Mouse (Mus musculus) ES-Bruce4 (cell line): ENCODE data around the gene Dhx58. TPM values are rescaled to one million over a fixed set of nuclear protein-coding genes. Genes with fewer than 3 reads are reported as not detected.

Experiments used
- H3K27ac ChIP-seq: 2 replicates; pipeline ENCODE4 v1.5.1; 2012; ENCODE audit warnings: low read length, inconsistent platforms; ENCODE audit not compliant: insufficient read depth
- H3K27me3 ChIP-seq: 2 replicates; pipeline ENCODE4 v1.6.1; 2012; ENCODE audit warnings: mild to moderate bottlenecking, low read length, inconsistent platforms; ENCODE audit not compliant: control insufficient read depth, poor library complexity, insufficient read depth, severe bottlenecking
- H3K36me3 ChIP-seq: 2 replicates; pipeline ENCODE4 v1.6.1; 2012; ENCODE audit warnings: inconsistent platforms, mild to moderate bottlenecking, low read length, moderate library complexity; ENCODE audit not compliant: control insufficient read depth, poor library complexity, insufficient read depth, severe bottlenecking
- H3K4me1 ChIP-seq: one replicate; pipeline ENCODE4 v1.8.1; 2011; ENCODE audit warnings: low read length; ENCODE audit not compliant: control insufficient read depth, insufficient read depth
- H3K4me3 ChIP-seq: 2 replicates; pipeline ENCODE4 v1.5.1; 2011; ENCODE audit warnings: low read depth, mild to moderate bottlenecking, low read length
- H3K9ac ChIP-seq: 2 replicates; pipeline ENCODE4 v1.6.1; 2012; ENCODE audit warnings: low read depth, mild to moderate bottlenecking, inconsistent platforms; ENCODE audit not compliant: poor library complexity, severe bottlenecking
- H3K9me3 ChIP-seq: replicated peaks from 2 replicates; pipeline ENCODE4 v1.6.1; 2012; ENCODE audit warnings: mild to moderate bottlenecking, low read length, inconsistent platforms; ENCODE audit not compliant: control insufficient read depth, poor library complexity, insufficient read depth, severe bottlenecking
- CTCF ChIP-seq: IDR thresholded peaks from one replicate; pipeline ENCODE4 v1.8.1; 2011; ENCODE audit warnings: low read depth, low read length
- EP300 ChIP-seq: IDR thresholded peaks from 2 replicates; pipeline ENCODE4 v1.6.1; 2011; ENCODE audit warnings: low read depth, low read length; ENCODE audit not compliant: insufficient read depth
- POLR2A ChIP-seq: IDR thresholded peaks from one replicate; pipeline ENCODE4 v1.8.1; 2011; ENCODE audit warnings: low read length; ENCODE audit not compliant: insufficient read depth
- polyA plus RNA-seq: library from polyadenylated mRNA; stranded (reverse); fragments of >200 nt; gene quantifications from 2 replicates; pipeline ENCODE4 v1.2.4, GENCODE M21; 2011; ENCODE audit warnings: low read depth; ENCODE audit not compliant: missing spikeins, insufficient read depth, insufficient read length

Dhx58 gene
- polyA plus RNA-seq, 1 experiment: 1.8 TPM

DNA sequence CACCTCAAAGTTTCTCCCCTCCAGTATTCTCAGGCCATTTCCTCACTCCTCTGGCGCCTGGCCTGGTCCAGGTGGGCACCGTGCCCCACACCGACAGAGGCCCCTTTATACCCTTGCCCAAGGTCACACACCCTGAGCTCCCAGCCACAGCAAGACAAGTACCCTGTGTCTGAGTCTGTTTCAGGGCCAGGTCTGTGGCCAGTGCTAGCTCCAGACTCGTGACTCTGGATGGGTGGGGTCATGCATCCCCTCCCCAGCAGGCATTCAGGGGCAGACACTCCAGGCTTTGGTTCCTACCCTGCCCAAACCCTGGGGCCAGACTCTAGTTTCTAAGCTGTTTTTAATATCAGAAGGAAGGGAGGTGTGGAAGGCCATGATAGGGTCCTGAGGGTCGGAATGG is 22.2 kb downstream of the Dhx58 start:
- H3K4me3 ChIP-seq: no peak overlapping the region
- TF ChIP-seq POLR2A: no peak
- TF ChIP-seq CTCF: no peak
- peak; percentile 92 for TF ChIP-seq EP300
- no peaks in the 10 kb centered on the region for H3K27me3 ChIP-seq
- no peaks in the 10 kb centered on the region for H3K36me3 ChIP-seq
- peaks cover 6% of the 10 kb centered on the region for H3K4me1 ChIP-seq
- peak overlapping the region; percentile 63 for H3K27ac ChIP-seq
- no peaks in the 10 kb centered on the region for H3K9me3 ChIP-seq
- H3K9ac ChIP-seq: no peak overlapping the region

DNA sequence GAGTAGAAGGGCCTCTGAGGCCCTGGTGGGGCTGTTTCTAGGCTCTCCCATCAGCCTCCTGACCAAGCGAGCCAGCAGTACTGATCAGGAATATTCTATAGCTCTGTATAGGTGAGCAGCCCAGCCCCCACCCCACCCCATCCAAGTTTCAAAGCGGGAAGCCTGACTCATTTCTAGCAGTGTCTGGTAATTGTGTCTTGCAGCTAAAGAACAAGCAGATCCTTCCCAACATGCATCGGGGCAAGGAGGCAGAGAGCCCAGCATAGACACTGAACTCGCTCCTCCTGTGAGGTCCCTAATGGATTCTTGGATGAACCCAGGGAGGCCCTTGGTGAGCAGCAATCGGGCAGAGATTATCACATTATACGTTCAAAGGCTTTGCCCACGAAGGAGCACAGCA is 26.3 kb downstream of the Dhx58 start:
- no peak overlapping the region for H3K4me3 ChIP-seq
- peaks cover 6% of the 10 kb centered on the region for H3K4me1 ChIP-seq
- no peak for TF ChIP-seq CTCF
- no peak for TF ChIP-seq POLR2A
- no peak for TF ChIP-seq EP300
- H3K36me3 ChIP-seq: no peaks in the 10 kb centered on the region
- H3K9me3 ChIP-seq: no peaks in the 10 kb centered on the region
- no peak overlapping the region for H3K9ac ChIP-seq
- H3K27ac ChIP-seq: no peak overlapping the region
- no peaks in the 10 kb centered on the region for H3K27me3 ChIP-seq

DNA sequence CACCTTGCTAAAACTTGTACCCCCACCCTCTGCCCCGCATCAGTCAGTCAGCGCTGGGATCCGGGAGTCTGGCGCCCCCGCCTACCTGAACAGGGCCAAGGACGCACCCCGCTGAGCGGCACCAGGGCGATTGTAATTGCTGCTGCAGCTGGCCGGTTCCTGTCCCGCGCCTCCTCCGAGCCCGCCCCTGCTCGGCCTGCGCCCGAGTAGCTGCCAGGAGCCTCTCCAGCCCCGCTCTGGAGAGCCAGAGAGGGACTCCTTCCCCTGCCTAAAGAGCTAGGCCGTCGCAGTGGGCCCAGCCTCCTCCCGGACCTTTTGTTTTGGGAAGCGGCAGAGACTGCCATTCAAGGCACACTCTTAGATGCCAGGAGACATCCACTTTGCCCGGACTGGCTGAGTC is 30.9 kb downstream of the Dhx58 start:
- TF ChIP-seq POLR2A (no peak), CTCF (no peak), EP300 (no peak)
- Histone ChIP-seq H3K4me1 (no peaks in the 10 kb centered on the region), H3K27ac (no peak overlapping the region), H3K4me3 (peak overlapping the region; percentile 30), H3K36me3 (no peaks in the 10 kb centered on the region), H3K27me3 (no peaks in the 10 kb centered on the region), H3K9ac (peak overlapping the region; percentile 29), H3K9me3 (peaks cover 12% of the 10 kb centered on the region)

DNA sequence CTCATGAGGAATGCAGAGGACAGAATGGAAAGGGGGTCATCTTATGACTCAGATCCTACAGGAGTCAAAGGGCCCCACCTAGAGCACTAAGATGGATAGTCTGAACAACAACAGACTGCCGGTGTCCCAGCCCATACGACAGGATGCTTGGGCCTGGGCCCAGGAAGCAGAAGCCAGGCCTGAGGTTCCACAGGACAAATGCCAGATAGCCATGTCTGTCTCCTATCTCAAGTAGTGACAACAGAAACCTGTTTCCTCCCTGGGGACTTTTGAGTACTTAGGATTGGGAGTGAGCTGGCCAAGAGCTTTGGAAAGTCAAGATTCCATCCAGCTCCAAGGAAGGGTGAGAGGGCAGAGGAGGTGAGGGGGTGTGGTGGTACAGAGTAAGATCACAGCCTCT is 32.1 kb downstream of the Dhx58 start:
- Histone ChIP-seq H3K36me3 (no peaks in the 10 kb centered on the region), H3K9me3 (peaks cover 12% of the 10 kb centered on the region), H3K4me1 (no peaks in the 10 kb centered on the region), H3K27ac (no peak overlapping the region), H3K9ac (no peak overlapping the region), H3K4me3 (no peak overlapping the region), H3K27me3 (no peaks in the 10 kb centered on the region)
- no peak for TF ChIP-seq POLR2A
- TF ChIP-seq CTCF: no peak
- TF ChIP-seq EP300: no peak

DNA sequence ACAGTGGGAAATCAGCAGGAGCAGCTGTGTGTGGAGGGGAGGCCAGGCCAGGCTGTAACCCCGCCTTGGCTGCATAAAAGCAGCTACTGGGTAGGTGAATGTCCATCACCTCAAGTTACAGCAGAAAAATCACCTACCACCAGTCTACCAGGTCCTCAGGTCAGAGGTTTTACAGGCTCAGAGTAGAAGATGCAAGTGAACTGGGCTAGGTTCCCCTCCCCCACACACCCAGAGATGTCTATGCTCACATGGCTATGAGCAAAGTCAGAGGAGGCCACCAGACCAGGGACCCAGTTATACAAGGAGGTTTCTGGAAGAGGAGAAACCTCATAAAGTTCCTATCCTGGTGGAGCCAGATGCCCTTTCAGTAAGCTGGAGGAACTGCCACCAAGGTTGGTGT is 33.0 kb downstream of the Dhx58 start:
- Histone ChIP-seq H3K27ac (no peak overlapping the region), H3K27me3 (no peaks in the 10 kb centered on the region), H3K4me1 (no peaks in the 10 kb centered on the region), H3K9me3 (peaks cover 12% of the 10 kb centered on the region), H3K9ac (no peak overlapping the region), H3K36me3 (no peaks in the 10 kb centered on the region), H3K4me3 (no peak overlapping the region)
- TF ChIP-seq CTCF (no peak), EP300 (no peak), POLR2A (no peak)

DNA sequence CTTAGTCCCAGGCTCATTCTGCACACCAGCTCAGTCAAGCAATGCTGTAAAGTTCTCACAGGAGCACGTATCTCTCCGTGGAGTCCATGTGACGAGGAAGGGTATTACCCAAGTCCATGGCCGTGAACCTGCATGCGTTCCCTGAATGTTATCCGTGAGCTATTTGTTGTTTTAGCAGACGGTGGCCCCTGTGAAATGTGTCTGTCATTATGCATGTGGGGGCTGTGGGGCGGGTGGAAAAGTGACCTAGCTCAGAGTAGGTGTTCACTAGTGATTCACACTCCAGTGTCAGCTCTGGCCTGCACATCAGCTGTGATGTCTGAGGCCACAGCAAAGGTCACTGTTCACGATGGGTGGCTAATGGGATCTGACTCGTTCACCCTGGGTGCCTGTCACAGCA is 44.3 kb downstream of the Dhx58 start:
- Histone ChIP-seq H3K9ac (no peak overlapping the region), H3K36me3 (no peaks in the 10 kb centered on the region), H3K4me1 (peaks cover 3% of the 10 kb centered on the region), H3K4me3 (no peak overlapping the region), H3K9me3 (peaks cover 11% of the 10 kb centered on the region), H3K27me3 (no peaks in the 10 kb centered on the region), H3K27ac (no peak overlapping the region)
- TF ChIP-seq CTCF: no peak
- no peak for TF ChIP-seq EP300
- no peak for TF ChIP-seq POLR2A
